Mouse (Mus musculus) neural tube, embryonic 12.5 days (tissue): ENCODE results near the gene H2-T24. TPM values are rescaled to one million over a fixed set of nuclear protein-coding genes. Genes with fewer than 3 reads are reported as not detected.
A peak's percentile ranks its signal among the peaks of the same experiment; 100 is the strongest.
"Not testable (repeated sequence)": the region's sequence is repeated elsewhere in the genome, so short reads cannot be mapped to it uniquely, and the experiment has no call there.

ENCODE experiments used
- ATAC-seq: fragments of 200-750 bp; cut with Nextera tagmentation; 2 replicates; pipeline ENCODE4 v1.8.0; 2017; ENCODE audit warnings: low read depth, mild to moderate bottlenecking, moderate TSS enrichment, moderate library complexity; ENCODE audit not compliant: low FRiP score
- H3K27ac ChIP-seq: fragments of 300-500 bp; sonication (generic); 2 replicates; pipeline ENCODE4 v1.5.1; 2016
- H3K27me3 ChIP-seq: fragments of 300-500 bp; sonication (generic); replicated peaks from 2 replicates; pipeline ENCODE4 v1.6.1; 2016; ENCODE audit warnings: mild to moderate bottlenecking
- H3K36me3 ChIP-seq: fragments of 300-500 bp; sonication (generic); 2 replicates; pipeline ENCODE4 v1.6.1; 2016; ENCODE audit warnings: mild to moderate bottlenecking
- H3K4me1 ChIP-seq: fragments of 300-500 bp; sonication (generic); 2 replicates; pipeline ENCODE4 v1.6.1; 2016
- H3K4me2 ChIP-seq: fragments of 300-500 bp; sonication (generic); replicated peaks from 2 replicates; pipeline ENCODE4 v1.6.1; 2016; ENCODE audit warnings: mild to moderate bottlenecking
- H3K4me3 ChIP-seq: fragments of 300-500 bp; sonication (generic); 2 replicates; pipeline ENCODE4 v1.5.1; 2016
- H3K9ac ChIP-seq: fragments of 300-500 bp; sonication (generic); 2 replicates; pipeline ENCODE4 v1.6.1; 2016; ENCODE audit warnings: mild to moderate bottlenecking
- H3K9me3 ChIP-seq: fragments of 300-500 bp; sonication (generic); 2 replicates; pipeline ENCODE4 v1.6.1; 2016; ENCODE audit warnings: mild to moderate bottlenecking
- WGBS: fragments of 180-500 bp; shearing (Covaris S2); methylation state at CpG from one replicate; pipeline ENCODE4 v1.1.7; 2016; 5-methylcytosine and 5-hydroxymethylcytosine counted together
- polyA plus RNA-seq: library from polyadenylated mRNA; unstranded; fragments of >200 nt; fragmentation: Nextera tagmentation; extraction: Ambion mirVana; gene quantifications from 2 replicates; pipeline ENCODE4 v1.2.1, GENCODE M21; 2016

The H2-T24 gene
- 4.5 and 5.2 TPM in 2 replicates for polyA plus RNA-seq

- no peaks in the 10 kb centered on the region for H3K4me1 ChIP-seq
- no peak for ATAC-seq
- H3K9ac ChIP-seq = no peak within 1 kb of the TSS
- no peak within 1 kb of the TSS for H3K27ac ChIP-seq
- H3K4me3 ChIP-seq = no peak within 1 kb of the TSS
- 0 out of 2 replicates have a peak within 1 kb of the TSS, but pooled peaks have one; percentile 27 for H3K4me2 ChIP-seq
- no peaks in the 10 kb centered on the region for H3K36me3 ChIP-seq
- H3K27me3 ChIP-seq = no peaks in the 10 kb centered on the region
- 50% methylated on average over 15 of the region's 15 CpGs for WGBS
- H3K9me3 ChIP-seq = no peaks in the 10 kb centered on the region
Measured at GRCm38 (mm10) chr17:36020191-36021073, at the start of gene H2-T24. TSS of gene H2-T24 (minus strand) at chr17:36020560.

GRCm38 (mm10) chr17:36060829-36061228 is 40.5 kb upstream of the H2-T24 start:
- Histone ChIP-seq H3K4me2 (no peak overlapping the region), H3K4me3 (no peak overlapping the region), H3K9ac (no peak overlapping the region), H3K9me3 (no peaks in the 10 kb centered on the region), H3K27ac (no peak overlapping the region), H3K4me1 (no peaks in the 10 kb centered on the region), H3K27me3 (no peaks in the 10 kb centered on the region), H3K36me3 (no peaks in the 10 kb centered on the region)
- no peak for ATAC-seq
- WGBS = 20% methylated on average over 2 of the region's 2 CpGs

GRCm38 (mm10) chr17:36058362-36058761 is 38.0 kb upstream of the H2-T24 start, which contains the start of gene Gm11127:
TSS of gene Gm11127 (minus strand) at chr17:36058371.
- 75% methylated on average over 1 of the region's 1 CpGs for WGBS
- not testable (repeated sequence) for H3K36me3 ChIP-seq, H3K27me3 ChIP-seq, H3K9me3 ChIP-seq, H3K4me3 ChIP-seq, ATAC-seq, H3K9ac ChIP-seq, H3K4me1 ChIP-seq, H3K4me2 ChIP-seq, H3K27ac ChIP-seq

GRCm38 (mm10) chr17:36057927-36058326 is 37.6 kb upstream of the H2-T24 start:
- WGBS = 88% methylated on average over 25 of the region's 25 CpGs
- not testable (repeated sequence) for H3K9ac ChIP-seq, H3K4me1 ChIP-seq, H3K27ac ChIP-seq, H3K4me2 ChIP-seq, H3K27me3 ChIP-seq, H3K36me3 ChIP-seq, H3K9me3 ChIP-seq, H3K4me3 ChIP-seq, ATAC-seq

- 84% methylated on average over 3 of the region's 3 CpGs for WGBS
- no peaks in the 10 kb centered on the region for H3K4me1 ChIP-seq
- no peak for ATAC-seq
- H3K4me3 ChIP-seq = no peak overlapping the region
- no peak overlapping the region for H3K9ac ChIP-seq
- H3K27me3 ChIP-seq = no peaks in the 10 kb centered on the region
- no peaks in the 10 kb centered on the region for H3K36me3 ChIP-seq
- no peak overlapping the region for H3K27ac ChIP-seq
- H3K9me3 ChIP-seq = no peaks in the 10 kb centered on the region
- H3K4me2 ChIP-seq = peak overlapping the region; percentile 69
Measured at GRCm38 (mm10) chr17:36043286-36043685, 22.9 kb upstream of the H2-T24 start.

- WGBS = 2% methylated on average over 12 of the region's 12 CpGs
- H3K4me2 ChIP-seq = peak within 1 kb of the TSS; percentile 69
- not testable (repeated sequence) for H3K4me1 ChIP-seq, H3K36me3 ChIP-seq, H3K27ac ChIP-seq, H3K27me3 ChIP-seq, H3K9me3 ChIP-seq
- H3K9ac ChIP-seq = peak within 1 kb of the TSS; percentile 49
- ATAC-seq = peak; percentile 91
- peak within 1 kb of the TSS; percentile 33 for H3K4me3 ChIP-seq
Measured at GRCm38 (mm10) chr17:36042610-36043169, 22.3 kb upstream of the H2-T24 start, which contains the start of the genes H2-T22 and Gm6034. TSS of gene H2-T22 (minus strand) at chr17:36042747. TSS of gene Gm6034 (plus strand) at chr17:36042961.

GRCm38 (mm10) chr17:36042055-36042454 is 21.7 kb upstream of the H2-T24 start:
- not testable (repeated sequence) for H3K36me3 ChIP-seq, H3K4me1 ChIP-seq, H3K9me3 ChIP-seq, H3K27me3 ChIP-seq, H3K27ac ChIP-seq
- Histone ChIP-seq H3K9ac (peak overlapping the region; percentile 49), H3K4me3 (peak overlapping the region; percentile 33), H3K4me2 (peak overlapping the region; percentile 69)
- ATAC-seq = peak; percentile 78
- WGBS = 2% methylated on average over 19 of the region's 19 CpGs

- not testable (repeated sequence) for H3K27me3 ChIP-seq, ATAC-seq
- WGBS = 80% methylated on average over 2 of the region's 2 CpGs
Measured at GRCm38 (mm10) chr17:36040604-36041003, 20.2 kb upstream of the H2-T24 start.

GRCm38 (mm10) chr17:36036126-36036525 is 15.8 kb upstream of the H2-T24 start:
- ATAC-seq, H3K4me1 ChIP-seq, H3K36me3 ChIP-seq, H3K9ac ChIP-seq, H3K27ac ChIP-seq, H3K4me3 ChIP-seq, H3K9me3 ChIP-seq, H3K27me3 ChIP-seq, H3K4me2 ChIP-seq: not testable (repeated sequence)
- WGBS = 87% methylated on average over 13 of the region's 13 CpGs

More at GRCm38 (mm10) chr17:36040604-36041003, 20.2 kb upstream of the H2-T24 start:
- not testable (repeated sequence) for H3K27ac ChIP-seq, H3K9ac ChIP-seq, H3K36me3 ChIP-seq, H3K4me3 ChIP-seq, H3K4me2 ChIP-seq, H3K4me1 ChIP-seq, H3K9me3 ChIP-seq

- H3K4me2 ChIP-seq = not testable (repeated sequence)
Measured at GRCm38 (mm10) chr17:36035010-36035638, 14.8 kb upstream of the H2-T24 start.

GRCm38 (mm10) chr17:36034524-36034923 is 14.2 kb upstream of the H2-T24 start:
- H3K9me3 ChIP-seq, H3K4me1 ChIP-seq, H3K4me3 ChIP-seq, H3K4me2 ChIP-seq, H3K27ac ChIP-seq, H3K27me3 ChIP-seq, ATAC-seq, H3K36me3 ChIP-seq, H3K9ac ChIP-seq: not testable (repeated sequence)
- 63% methylated on average over 3 of the region's 3 CpGs for WGBS

More at GRCm38 (mm10) chr17:36035010-36035638, 14.8 kb upstream of the H2-T24 start:
- not testable (repeated sequence) for H3K27ac ChIP-seq, H3K9me3 ChIP-seq, H3K27me3 ChIP-seq, H3K9ac ChIP-seq, H3K36me3 ChIP-seq, H3K4me3 ChIP-seq, H3K4me1 ChIP-seq
- 0 out of 2 replicates have a peak, but pooled peaks have one; percentile 18 for ATAC-seq
- WGBS = 37% methylated on average over 3 of the region's 3 CpGs

GRCm38 (mm10) chr17:36032351-36032875 is 12.1 kb upstream of the H2-T24 start, which contains the start of gene H2-T23:
TSS of gene H2-T23 (minus strand) at chr17:36032855.
- peak within 1 kb of the TSS; percentile 42; the same call in 1 of the 2 replicates for H3K9ac ChIP-seq
- not testable (repeated sequence) for H3K27ac ChIP-seq, H3K36me3 ChIP-seq, H3K9me3 ChIP-seq, H3K4me1 ChIP-seq, H3K27me3 ChIP-seq
- WGBS = under 1% methylated on average over 25 of the region's 25 CpGs
- H3K4me3 ChIP-seq = peak within 1 kb of the TSS; percentile 43
- peak; percentile 49; the same call in 1 of the 2 replicates for ATAC-seq
- H3K4me2 ChIP-seq = peak within 1 kb of the TSS; percentile 82
